Comparison of ENCODE assay signal across 9 mouse cellular contexts in genomic region chr4:32352842-32353241, GRCm38 (mm10).
DNase-seq lines count a peak whose midpoint lies in the region; ATAC-seq and TF ChIP-seq lines count a peak whose summit lies in the region.
"Had no signal": no experiment of that assay in that cellular context is flagged by ENCODE, and none has a peak within 500 bp of the region (broad histone marks: within the 10 kb centered on the region; RNA-seq: fewer than 3 reads in every experiment).

No protein-coding gene starts in this region.

- peaks cover 19% of the 10 kb centered on the region for H3K4me1 ChIP-seq in lung, embryonic 14.5 days (ENCODE audit: insufficient read depth)
- H3K4me1 ChIP-seq in forebrain, embryonic 16.5 days (replicated peaks; ENCODE audit: control insufficient read depth, insufficient read depth, low read length), result peaks cover 31% of the 10 kb centered on the region
- peaks cover 16% of the 10 kb centered on the region for H3K4me1 ChIP-seq in limb, embryonic 11.5 days (ENCODE audit: control insufficient read depth, insufficient read depth, low read length)
- peaks cover 31% of the 10 kb centered on the region for H3K4me1 ChIP-seq in neural tube, embryonic 14.5 days (ENCODE audit: control insufficient read depth, insufficient read depth, low read length)

- H3K27me3 ChIP-seq in lung, embryonic 14.5 days (ENCODE audit: insufficient read depth, low read length), result no peaks in the 10 kb centered on the region
- H3K27me3 ChIP-seq in forebrain, embryonic 16.5 days (replicated peaks; ENCODE audit: control insufficient read depth, insufficient read depth, low read length), result no peaks in the 10 kb centered on the region
- no peaks in the 10 kb centered on the region for H3K27me3 ChIP-seq in limb, embryonic 11.5 days (ENCODE audit: control insufficient read depth, insufficient read depth, low read length)
- H3K27me3 ChIP-seq in neural tube, embryonic 14.5 days (ENCODE audit: control insufficient read depth, insufficient read depth, low read length), result no peaks in the 10 kb centered on the region

- DNase-seq in lung, embryonic 14.5 days, result peak; percentile 77
- DNase-seq in lung, adult 18-20 months, result no peak
- no peak for DNase-seq in limb, embryonic 11.5 days (ENCODE audit: low spot score)
- no peak for DNase-seq in frontal cortex, postnatal 10 days (ENCODE audit: low spot score in 2 of 2)
- DNase-seq in cerebellum, adult 9-10 months, result no peak
- no peak for DNase-seq in left cerebral cortex, adult 11 months (ENCODE audit: low spot score)

- H3K4me3 ChIP-seq in lung, embryonic 14.5 days (ENCODE audit: low read depth, low read length), result no peak overlapping the region
- no peak overlapping the region for H3K4me3 ChIP-seq in forebrain, embryonic 16.5 days (replicated peaks; ENCODE audit: low read length)
- H3K4me3 ChIP-seq in limb, embryonic 11.5 days (ENCODE audit: low read depth, low read length), result no peak overlapping the region
- no peak overlapping the region for H3K4me3 ChIP-seq in neural tube, embryonic 14.5 days (ENCODE audit: low read depth, low read length)
- H3K4me3 ChIP-seq: erythroblast, embryonic 14.5 days had no signal

- no peak for TF ChIP-seq CTCF in lung, embryonic 14.5 days (IDR thresholded peaks at IDR 0.05; ENCODE audit: low read depth)

- 14% methylated on average over 4 of the region's 4 CpGs for WGBS in lung, embryonic 14.5 days
- WGBS in forebrain, embryonic 16.5 days, result 32% methylated on average over 4 of the region's 4 CpGs
- 54% methylated on average over 4 of the region's 4 CpGs for WGBS in limb, embryonic 11.5 days
- WGBS in neural tube, embryonic 14.5 days, result 33% methylated on average over 4 of the region's 4 CpGs

- peak; percentile 71 for ATAC-seq in lung, embryonic 14.5 days (ENCODE audit: insufficient read depth)
- peak; percentile 53; the same call in 1 of the 2 replicates for ATAC-seq in forebrain, embryonic 16.5 days
- ATAC-seq in limb, embryonic 11.5 days (ENCODE audit: insufficient number of reproducible peaks, low FRiP score, low TSS enrichment, low read depth), result no peak
- peak; percentile 38; the same call in 1 of the 2 replicates for ATAC-seq in neural tube, embryonic 14.5 days (ENCODE audit: low read depth)

- peak overlapping the region; percentile 44; the same call in 1 of the 2 replicates for H3K4me2 ChIP-seq in lung, embryonic 14.5 days
- H3K4me2 ChIP-seq in forebrain, embryonic 16.5 days (ENCODE audit: low read length), result no peak overlapping the region
- no peak overlapping the region for H3K4me2 ChIP-seq in limb, embryonic 11.5 days (ENCODE audit: low read depth, severe bottlenecking)
- no peak overlapping the region for H3K4me2 ChIP-seq in neural tube, embryonic 14.5 days (ENCODE audit: low read depth, low read length)

- H3K36me3 ChIP-seq in lung, embryonic 14.5 days (ENCODE audit: insufficient read depth), result no peaks in the 10 kb centered on the region
- no peaks in the 10 kb centered on the region for H3K36me3 ChIP-seq in forebrain, embryonic 16.5 days (ENCODE audit: control insufficient read depth, insufficient read depth)
- H3K36me3 ChIP-seq in limb, embryonic 11.5 days (ENCODE audit: control insufficient read depth, insufficient read depth, low read length), result no peaks in the 10 kb centered on the region
- no peaks in the 10 kb centered on the region for H3K36me3 ChIP-seq in neural tube, embryonic 14.5 days (ENCODE audit: control insufficient read depth, insufficient read depth, low read length)

- peak overlapping the region; percentile 80 for H3K27ac ChIP-seq in lung, embryonic 14.5 days (ENCODE audit: low read depth)
- peak overlapping the region; percentile 29 for H3K27ac ChIP-seq in forebrain, embryonic 16.5 days (ENCODE audit: low read length)
- H3K27ac ChIP-seq in limb, embryonic 11.5 days (replicated peaks; ENCODE audit: low read depth, low read length), result 0 out of 2 replicates have a peak overlapping the region, but pooled peaks have one; percentile 26
- H3K27ac ChIP-seq in neural tube, embryonic 14.5 days (ENCODE audit: low read depth, low read length), result peak overlapping the region; percentile 52; the same call in 1 of the 2 replicates

- no peaks in the 10 kb centered on the region for H3K9me3 ChIP-seq in lung, embryonic 14.5 days (ENCODE audit: low read depth, low read length)
- no peaks in the 10 kb centered on the region for H3K9me3 ChIP-seq in forebrain, embryonic 16.5 days (ENCODE audit: control insufficient read depth, low read length)
- no peaks in the 10 kb centered on the region for H3K9me3 ChIP-seq in limb, embryonic 11.5 days (ENCODE audit: control insufficient read depth, low read length)
- H3K9me3 ChIP-seq in neural tube, embryonic 14.5 days (ENCODE audit: control insufficient read depth, low read length), result no peaks in the 10 kb centered on the region

- H3K9ac ChIP-seq in lung, embryonic 14.5 days, result no peak overlapping the region; the same call in 1 of the 2 replicates
- H3K9ac ChIP-seq in forebrain, embryonic 16.5 days (replicated peaks; ENCODE audit: low read depth, low read length), result no peak overlapping the region
- H3K9ac ChIP-seq in limb, embryonic 11.5 days (ENCODE audit: low read length), result no peak overlapping the region
- no peak overlapping the region for H3K9ac ChIP-seq in neural tube, embryonic 14.5 days (replicated peaks; ENCODE audit: low read depth, low read length)

Comparison
In these comparisons a context has a peak if more than half of its experiments do, and no peak if none do; other contexts are left out.
1. H3K27ac ChIP-seq: peak in every context shown above with its lines; median percentile 80 in lung, embryonic 14.5 days; 52 in neural tube, embryonic 14.5 days; 29 in forebrain, embryonic 16.5 days; 26 in limb, embryonic 11.5 days.